Mouse (Mus musculus): ENCODE measurements around the gene Rpl11. TPM values are rescaled to one million over a fixed set of nuclear protein-coding genes. Genes with fewer than 3 reads are reported as not detected.
"Not testable (repeated sequence)": the region's sequence is repeated elsewhere in the genome, so short reads cannot be mapped to it uniquely, and the experiment has no call there.

Gene Rpl11
- total RNA-seq, 2 experiments from 2014 or later, result 560 to 640 TPM

- DNase-seq (ENCODE audit: low spot score in 2 of 2), result peak; percentile 78 to 82
Measured at GRCm38 (mm10) chr4:136071178-136071714, 18.0 kb upstream of the Rpl11 start.

- DNase-seq (ENCODE audit: low spot score in 2 of 2), result no peak
Measured at GRCm38 (mm10) chr4:136070592-136070991, 17.4 kb upstream of the Rpl11 start.

GRCm38 (mm10) chr4:136069954-136070353 is 16.7 kb upstream of the Rpl11 start:
- DNase-seq (ENCODE audit: low spot score in 2 of 2), result peak; percentile 83

GRCm38 (mm10) chr4:136069313-136069712 is 16.1 kb upstream of the Rpl11 start:
- no peak for DNase-seq (ENCODE audit: low spot score in 2 of 2)

GRCm38 (mm10) chr4:136063143-136063542 is 9.9 kb upstream of the Rpl11 start:
- DNase-seq (ENCODE audit: low spot score in 2 of 2), result no peak

GRCm38 (mm10) chr4:136059800-136060488 is 6.7 kb upstream of the Rpl11 start:
- not testable (repeated sequence) for DNase-seq (ENCODE audit: low spot score in 2 of 2)

- no peak for DNase-seq (ENCODE audit: low spot score in 2 of 2)
Measured at GRCm38 (mm10) chr4:136057916-136058315, 4.7 kb upstream of the Rpl11 start.

- DNase-seq (ENCODE audit: low spot score in 2 of 2), result no peak
Measured at GRCm38 (mm10) chr4:136056030-136056429, 2.8 kb upstream of the Rpl11 start.

- no peak for DNase-seq (ENCODE audit: low spot score in 2 of 2)
Measured at GRCm38 (mm10) chr4:136053843-136054242, 615 bp upstream of the Rpl11 start.

GRCm38 (mm10) chr4:136052534-136053246 is 538 bp downstream of the Rpl11 start:
- DNase-seq (ENCODE audit: low spot score in 2 of 2), result no peak

- DNase-seq (ENCODE audit: low spot score in 2 of 2), result no peak
Measured at GRCm38 (mm10) chr4:136052060-136052459, 1.2 kb downstream of the Rpl11 start.

- no peak for DNase-seq (ENCODE audit: low spot score in 2 of 2)
Measured at GRCm38 (mm10) chr4:136050226-136050625, 3.0 kb downstream of the Rpl11 start.

GRCm38 (mm10) chr4:136048291-136049032 is 4.8 kb downstream of the Rpl11 start:
- no peak for DNase-seq (ENCODE audit: low spot score in 2 of 2)

GRCm38 (mm10) chr4:136047626-136048025 is 5.6 kb downstream of the Rpl11 start:
- DNase-seq (ENCODE audit: low spot score in 2 of 2), result no peak

- no peak for DNase-seq (ENCODE audit: low spot score in 2 of 2)
Measured at GRCm38 (mm10) chr4:136046888-136047287, 6.3 kb downstream of the Rpl11 start.

- DNase-seq (ENCODE audit: low spot score in 2 of 2), result no peak
Measured at GRCm38 (mm10) chr4:136045091-136045490, 8.1 kb downstream of the Rpl11 start.

GRCm38 (mm10) chr4:136043784-136044400 is 9.3 kb downstream of the Rpl11 start:
- no peak for DNase-seq (ENCODE audit: low spot score in 2 of 2)

- DNase-seq (ENCODE audit: low spot score in 2 of 2), result no peak
Measured at GRCm38 (mm10) chr4:136035078-136035477, 18.1 kb downstream of the Rpl11 start.

GRCm38 (mm10) chr4:136033231-136033630 is 20.0 kb downstream of the Rpl11 start:
- no peak for DNase-seq (ENCODE audit: low spot score in 2 of 2)

- DNase-seq (ENCODE audit: low spot score in 2 of 2), result no peak
Measured at GRCm38 (mm10) chr4:136030968-136031909, 22.0 kb downstream of the Rpl11 start.
